Mouse (Mus musculus): ENCODE results near the gene Stat6. TPM values are rescaled to one million over a fixed set of nuclear protein-coding genes. Genes with fewer than 3 reads are reported as not detected.
A peak's percentile ranks its signal among the peaks of the same experiment; 100 is the strongest.

The Stat6 gene
- total RNA-seq (2021): 10 to 100 TPM in 1 of 2 experiments, 1 to 10 TPM in 1; 9.0 to 12.7 TPM

DNA sequence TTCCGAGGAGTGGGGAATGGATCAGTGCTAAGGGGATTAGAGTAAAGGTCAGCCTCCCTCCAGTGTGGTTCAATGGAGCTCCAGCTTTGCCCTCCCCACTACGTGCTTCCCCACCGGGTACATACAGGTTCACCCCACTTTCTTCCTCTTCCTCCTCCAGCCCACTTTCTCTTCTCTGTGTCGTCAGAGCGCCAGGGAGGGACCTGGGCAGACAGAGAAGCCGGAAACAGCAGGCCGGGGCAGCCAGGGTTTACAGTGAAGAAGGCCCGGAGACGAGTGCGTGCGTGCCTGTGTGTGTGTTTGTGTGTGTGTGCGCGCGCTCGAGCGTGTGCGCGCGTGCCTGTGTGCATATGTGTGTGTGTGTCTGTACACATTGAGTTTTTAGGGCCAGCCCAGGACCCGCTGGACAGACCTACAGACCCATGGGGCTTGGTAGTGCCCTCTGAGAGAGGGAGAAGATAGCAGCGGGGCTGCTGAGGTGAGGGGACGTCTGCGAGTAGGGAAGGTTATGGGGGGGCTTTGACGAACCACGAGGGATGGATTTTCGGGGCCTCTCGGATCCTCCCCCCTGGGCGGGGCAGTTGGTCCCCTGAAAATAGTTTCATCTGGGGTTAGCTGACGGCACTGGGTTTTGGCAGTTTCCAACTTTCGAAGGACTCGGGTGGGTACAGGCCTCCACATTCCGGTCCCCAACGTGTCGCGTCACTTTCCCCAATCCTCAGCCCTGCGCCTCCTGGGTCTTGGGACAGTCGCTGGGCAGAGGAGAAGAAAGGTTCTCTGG lies at the start of gene Stat6:
Gene Stat6 (plus strand): TSS at position 215 of the 781 bp plus-strand sequence.
- DNase-seq (ENCODE audit: low spot score in 2 of 2): peak; percentile 18 to 46
- intact Hi-C loops (cut with DNase I): loop anchor here (2.0 to 5.0 kb wide), 3 partner anchors 32 to 364 kb away; partner anchors contain the start of gene Hsd17b6

DNA sequence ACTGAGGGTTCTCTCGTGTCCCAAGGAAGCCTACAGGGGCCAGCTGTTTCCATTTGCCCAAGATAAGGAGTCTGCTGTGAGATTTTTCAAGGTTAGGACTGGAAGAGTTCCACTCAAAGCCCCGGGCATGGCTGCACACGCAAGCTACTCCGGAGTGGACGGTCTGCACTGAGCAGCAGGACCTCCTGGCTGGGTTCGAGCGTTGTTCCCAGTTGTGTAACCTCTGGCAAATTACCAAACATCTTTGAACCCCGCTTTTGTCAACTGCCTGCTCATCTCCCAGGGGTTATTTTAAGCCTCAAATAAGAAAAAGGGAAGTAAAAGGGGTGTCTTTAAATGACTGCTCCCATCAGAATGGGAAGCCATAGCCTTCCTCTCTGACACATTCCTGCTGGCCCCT lies 48.4 kb upstream of the Stat6 start:
- intact Hi-C loops (cut with DNase I): no loop called here
- no peak for DNase-seq (ENCODE audit: low spot score in 2 of 2)

DNA sequence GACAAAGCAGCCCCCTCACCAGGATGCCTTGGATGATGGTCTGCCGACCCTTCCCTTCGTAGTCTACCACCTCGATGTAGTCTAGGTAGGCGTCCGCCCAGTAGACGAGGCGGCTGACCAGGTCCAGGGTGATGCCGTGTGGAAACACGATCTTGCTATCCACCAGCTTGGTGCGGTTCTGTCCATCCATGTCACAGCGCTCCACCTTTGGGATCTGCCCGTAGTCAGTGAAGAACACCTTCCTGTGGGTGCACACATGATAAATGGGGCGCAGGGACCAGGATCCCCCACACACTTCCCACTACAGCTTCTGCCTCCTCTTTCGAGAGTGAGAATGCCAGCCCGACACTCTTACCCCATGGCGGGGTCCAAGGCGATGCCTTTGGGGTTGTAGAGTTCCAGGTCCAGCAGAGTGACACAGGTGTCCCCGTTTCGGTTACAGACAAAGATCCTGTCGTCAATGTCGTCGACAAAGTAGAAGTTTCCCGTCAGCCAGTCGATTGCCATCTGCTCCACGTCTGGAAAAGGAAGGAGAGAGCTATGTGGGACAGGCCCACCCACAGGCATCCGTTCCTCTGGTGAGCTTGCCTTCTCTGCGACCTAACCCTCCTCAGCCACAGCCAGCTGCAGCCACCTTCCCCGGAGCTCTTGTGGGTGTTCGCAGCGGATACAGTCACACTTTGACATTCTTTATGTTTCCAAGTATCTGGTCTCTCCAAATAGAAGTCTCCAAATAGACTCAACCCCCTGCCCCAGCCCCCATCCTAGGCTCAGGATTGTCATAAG lies 47.7 kb upstream of the Stat6 start:
- peak; percentile 56 to 69 for DNase-seq (ENCODE audit: low spot score in 2 of 2)
- intact Hi-C loops (cut with DNase I): no loop called here

DNA sequence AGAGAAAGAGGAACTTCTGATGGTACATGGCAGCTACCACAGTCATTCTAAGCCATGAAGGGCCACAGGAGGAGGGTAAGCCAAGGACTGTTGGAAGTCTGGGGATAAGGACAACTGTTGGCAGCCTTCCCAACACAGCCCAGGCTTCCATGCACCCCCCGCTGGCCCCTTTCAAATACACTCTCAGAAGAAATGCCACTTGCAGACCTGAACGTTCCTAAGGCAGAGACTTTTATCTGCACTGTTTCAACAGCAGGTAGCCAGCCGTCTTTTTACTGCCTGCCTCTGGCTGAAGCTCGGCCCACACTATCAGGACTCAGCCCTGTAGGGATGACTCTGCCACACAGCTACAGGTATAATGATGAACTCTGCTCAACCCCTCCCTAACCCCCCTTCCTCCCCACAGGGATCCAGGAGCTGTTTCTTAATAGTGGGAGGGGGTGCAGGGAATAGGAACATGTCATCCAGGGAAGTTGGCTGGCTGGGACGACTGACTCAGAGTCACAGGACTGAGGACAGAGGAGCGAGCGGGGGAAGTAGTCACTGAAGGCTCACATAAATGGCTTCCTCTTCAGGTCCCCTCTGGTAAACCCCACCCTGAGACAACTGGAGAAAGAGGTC lies 46.4 kb upstream of the Stat6 start:
- intact Hi-C loops (cut with DNase I): no loop called here
- peak in 1 of 2 experiments; percentile 58 for DNase-seq (ENCODE audit: low spot score in 2 of 2)

DNA sequence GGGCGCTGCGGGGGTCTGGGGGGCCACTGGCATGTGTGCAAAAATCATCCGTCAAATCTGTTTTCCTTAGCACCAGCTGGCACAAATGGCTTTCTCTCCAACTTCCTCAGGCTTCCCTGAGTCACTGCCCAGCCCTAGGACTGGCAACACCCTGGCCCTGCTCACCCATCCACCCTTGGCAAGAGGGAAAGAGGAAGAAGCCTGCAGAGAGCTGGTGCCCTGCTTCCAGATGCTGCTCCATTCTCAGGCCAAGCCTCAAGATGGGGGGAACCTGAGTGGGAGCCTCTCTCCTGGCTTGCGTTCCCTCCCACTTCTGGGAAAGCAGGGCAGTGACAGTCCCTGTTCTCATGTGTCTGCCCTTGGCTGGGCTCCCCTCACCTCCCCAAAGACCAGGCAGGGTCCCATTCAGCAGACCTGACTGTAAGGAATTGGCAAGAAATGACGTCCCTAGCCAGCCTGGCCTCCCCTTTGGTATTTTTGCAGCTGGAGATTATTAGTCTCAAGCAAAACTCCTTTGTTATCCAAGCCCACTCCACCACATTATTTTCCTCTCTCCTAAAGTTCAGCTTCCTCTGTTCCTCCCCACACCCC lies 45.4 kb upstream of the Stat6 start:
- intact Hi-C loops (cut with DNase I): no loop called here

DNA sequence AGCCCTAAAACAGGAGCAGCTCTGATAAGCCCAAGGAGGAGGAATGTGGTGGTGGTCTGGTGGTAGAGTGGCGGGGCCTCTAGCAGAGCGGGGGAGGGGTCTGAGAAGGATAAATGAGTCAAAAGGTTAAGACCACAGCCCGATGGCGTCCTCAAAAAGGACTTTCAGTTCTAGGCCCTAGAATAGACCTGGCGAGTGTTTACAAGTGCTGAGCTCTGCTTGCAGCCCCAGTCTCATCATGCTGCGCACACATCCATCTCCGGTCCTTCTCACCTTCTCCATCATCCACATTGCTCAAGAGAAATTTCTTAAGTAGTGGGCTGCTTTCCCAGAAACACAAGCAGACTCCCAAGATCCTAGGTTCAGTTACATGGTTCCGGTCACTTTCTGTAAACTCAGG lies 44.2 kb upstream of the Stat6 start:
- intact Hi-C loops (cut with DNase I): no loop called here
- DNase-seq (ENCODE audit: low spot score in 2 of 2): no peak

More for the DNA sequence above, 45.4 kb upstream of the Stat6 start:
- no peak for DNase-seq (ENCODE audit: low spot score in 2 of 2)

DNA sequence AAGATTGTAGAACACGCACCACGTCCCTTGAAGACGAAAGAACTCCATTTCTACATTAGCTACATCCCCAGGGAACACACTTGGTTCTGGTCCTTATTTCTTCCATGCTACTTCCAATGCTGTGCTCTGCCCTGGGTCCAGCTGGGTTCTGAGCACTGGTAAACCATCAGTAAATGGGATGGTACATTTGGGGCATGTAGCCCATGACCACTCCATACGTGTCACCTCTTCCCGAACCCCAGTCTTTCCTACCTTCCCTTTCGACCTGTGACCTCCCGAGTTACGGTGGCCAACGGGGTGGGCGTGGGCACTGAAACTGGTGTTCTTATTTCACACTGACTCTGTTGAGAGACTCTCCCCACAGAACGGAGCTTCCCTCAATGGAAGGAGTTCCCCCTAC lies 43.5 kb upstream of the Stat6 start:
- DNase-seq (ENCODE audit: low spot score in 2 of 2): no peak
- intact Hi-C loops (cut with DNase I): no loop called here

DNA sequence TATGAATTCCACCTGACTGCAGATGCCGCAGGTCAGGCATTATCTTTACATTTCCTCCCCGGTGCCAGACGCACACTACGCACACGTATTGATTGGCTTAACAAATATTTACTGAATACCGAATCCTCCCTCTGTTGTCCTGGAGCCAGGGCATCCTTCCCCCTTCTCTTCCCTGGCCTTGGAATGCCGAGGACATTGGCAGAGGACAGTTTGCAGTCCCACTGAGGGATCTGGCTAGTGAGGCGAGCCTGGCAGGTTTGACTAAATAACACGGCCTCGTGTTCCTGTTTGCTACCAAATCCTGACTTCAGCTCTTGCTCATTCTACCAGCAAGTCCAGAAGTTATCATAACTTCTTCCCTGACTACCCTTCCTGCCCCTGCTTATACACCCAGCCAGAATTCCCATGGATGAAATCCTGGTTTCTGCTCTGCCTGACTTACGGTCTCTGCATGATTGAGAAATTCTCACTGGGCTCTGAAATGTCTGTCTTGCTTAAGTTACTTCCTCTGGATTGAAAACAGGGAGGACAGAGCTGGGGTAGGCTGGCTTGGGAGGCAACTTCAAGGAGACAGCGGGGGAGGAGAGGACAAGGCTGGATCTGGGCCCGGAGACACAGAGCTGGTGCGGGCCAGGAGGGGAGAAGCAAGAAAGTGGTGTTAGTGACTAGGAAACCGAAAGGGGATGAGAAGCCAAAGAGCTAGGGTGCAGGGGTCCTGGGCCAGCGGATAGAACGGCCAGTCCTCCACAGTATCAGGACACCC lies 42.8 kb upstream of the Stat6 start:
- no peak for DNase-seq (ENCODE audit: low spot score in 2 of 2)
- intact Hi-C loops (cut with DNase I): loop anchor here (2.0 kb wide), 1 partner anchor 15 kb away; no protein-coding TSS in a partner anchor

DNA sequence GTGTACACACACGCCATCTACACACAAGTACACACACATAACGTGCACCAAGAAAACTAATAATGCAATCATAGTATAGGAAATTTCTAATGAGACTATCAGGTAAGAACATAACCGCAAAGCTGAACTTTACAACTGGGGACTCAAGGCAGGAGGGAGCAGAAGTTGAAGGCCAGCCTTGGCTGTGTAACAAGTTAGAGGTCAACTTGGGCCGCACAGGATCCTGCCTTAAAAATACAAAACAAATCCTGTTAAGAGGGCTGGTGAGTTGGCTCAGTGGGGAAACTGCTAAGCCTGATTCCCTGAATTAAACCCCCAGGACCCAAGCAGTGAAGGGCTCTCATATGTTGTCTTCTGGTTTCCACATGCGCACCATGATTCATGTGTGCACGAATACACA lies 40.6 kb upstream of the Stat6 start:
- no peak for DNase-seq (ENCODE audit: low spot score in 2 of 2)
- intact Hi-C loops (cut with DNase I): no loop called here

DNA sequence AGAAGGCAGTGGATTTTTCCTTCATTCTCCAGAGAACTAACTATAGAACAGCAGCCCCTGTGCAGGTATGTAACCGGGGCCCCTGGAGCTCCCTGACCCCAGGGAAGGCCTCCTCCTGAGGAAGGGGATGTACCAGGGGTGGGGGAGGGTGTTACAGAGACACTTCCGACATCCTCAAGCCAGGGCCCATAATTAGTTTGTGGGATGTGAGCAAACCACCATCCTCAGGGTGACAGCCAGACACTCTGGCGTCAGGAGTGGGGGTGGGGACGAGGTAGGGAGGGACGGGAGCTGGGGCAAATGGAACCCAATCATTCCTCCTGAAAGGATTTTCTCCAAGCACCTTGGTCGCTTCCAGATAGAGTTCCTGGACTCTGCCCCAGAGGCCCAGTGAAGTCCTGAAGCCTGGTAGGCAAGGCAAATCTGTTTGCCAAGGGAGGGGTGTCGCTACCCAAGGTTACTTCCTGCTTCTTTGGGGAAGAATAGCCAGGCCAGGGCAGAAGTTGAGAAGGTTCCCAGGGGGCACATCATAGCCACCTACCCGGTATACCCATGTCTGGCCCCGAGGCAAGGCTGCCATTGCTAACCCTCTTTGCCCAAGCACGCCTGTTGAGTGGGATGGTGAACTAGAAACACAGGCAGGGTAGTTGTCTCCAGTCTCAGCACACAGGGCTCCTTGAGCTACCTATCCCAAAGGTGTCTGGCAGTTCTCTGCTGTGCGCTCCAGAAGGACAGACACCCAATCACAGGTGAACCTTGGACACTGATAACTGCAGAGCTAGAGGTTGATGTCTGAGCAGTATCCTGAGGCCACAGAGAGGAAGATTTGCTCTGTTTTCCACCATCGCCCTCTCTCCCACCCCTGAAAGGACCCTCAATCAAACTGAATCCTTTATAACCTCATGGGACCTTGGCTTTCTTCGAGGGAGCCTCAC lies 39.1 kb upstream of the Stat6 start:
- DNase-seq (ENCODE audit: low spot score in 2 of 2): no peak

DNA sequence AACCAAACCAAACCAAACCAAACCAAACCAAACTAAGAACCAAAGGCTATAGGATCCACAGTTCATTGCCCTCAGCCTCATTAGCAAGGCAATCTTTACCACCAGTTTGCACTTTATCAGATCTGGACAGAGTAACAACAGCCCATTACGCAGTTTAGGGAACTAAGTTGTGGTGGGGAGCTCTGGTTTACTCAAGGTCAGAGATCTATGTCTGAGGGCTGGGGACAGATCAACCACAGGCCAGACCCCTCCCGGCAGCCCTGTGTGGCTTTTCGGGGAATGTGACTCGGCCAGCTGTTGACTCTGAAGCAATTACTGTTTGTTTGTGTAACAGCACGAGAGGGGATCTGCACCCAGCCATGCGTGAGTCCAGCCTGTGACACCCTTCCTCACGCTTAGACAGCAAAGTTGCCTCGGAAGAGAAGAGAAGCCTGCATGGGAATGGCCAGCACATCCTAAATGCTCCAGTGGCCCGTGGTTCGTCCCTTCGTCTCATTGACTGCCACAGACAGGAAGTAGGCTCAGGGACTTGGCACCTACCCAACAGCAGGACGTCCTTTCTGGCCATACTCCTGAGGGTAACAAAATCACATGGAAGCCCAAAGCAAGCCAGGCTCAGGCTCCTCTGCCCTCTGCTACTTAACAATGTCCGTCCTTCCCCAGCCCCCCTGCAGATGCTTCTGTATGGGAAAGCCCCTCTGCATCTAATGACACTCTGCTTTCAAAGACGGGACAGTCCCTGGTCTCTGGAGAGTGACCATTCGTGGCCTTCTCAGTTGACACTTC lies 38.1 kb upstream of the Stat6 start:
- no peak for DNase-seq (ENCODE audit: low spot score in 2 of 2)
- intact Hi-C loops (cut with DNase I): no loop called here

More for the DNA sequence above, 39.1 kb upstream of the Stat6 start:
- intact Hi-C loops (cut with DNase I): no loop called here

DNA sequence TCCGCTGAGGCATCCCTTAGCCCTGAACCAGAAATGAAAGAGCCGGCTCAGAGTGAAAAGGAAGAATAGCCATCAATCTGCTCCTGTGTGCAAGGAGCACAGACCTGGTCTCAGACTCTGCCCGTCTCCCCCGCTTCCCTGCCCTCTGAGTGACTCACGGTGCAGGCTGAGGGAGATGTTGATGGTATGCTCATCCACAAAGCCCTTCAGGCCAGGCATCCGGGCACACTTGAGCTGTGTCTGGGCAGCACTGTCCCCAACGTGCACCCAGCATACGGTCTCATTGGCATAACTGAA lies 37.6 kb upstream of the Stat6 start:
- intact Hi-C loops (cut with DNase I): no loop called here
- no peak for DNase-seq (ENCODE audit: low spot score in 2 of 2)

DNA sequence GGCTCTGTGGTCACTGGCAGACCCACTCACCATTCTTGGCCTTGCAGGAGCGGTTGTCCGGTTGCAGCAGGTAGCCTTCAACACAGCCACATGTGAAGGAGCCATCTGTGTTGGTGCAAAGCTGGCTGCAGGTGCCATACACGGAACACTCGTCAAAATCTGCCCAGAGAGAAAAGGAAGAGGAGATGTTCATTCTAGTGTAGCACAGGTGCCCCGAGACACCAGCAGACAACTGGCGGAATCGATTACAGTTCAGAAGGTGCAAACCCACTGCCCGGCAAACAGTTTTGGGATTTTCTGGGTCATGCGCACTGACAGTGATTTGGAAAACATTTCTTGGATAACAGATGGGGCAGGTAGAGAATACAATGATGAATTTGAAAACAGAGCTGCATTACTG lies 37.0 kb upstream of the Stat6 start:
- DNase-seq (ENCODE audit: low spot score in 2 of 2): no peak
- intact Hi-C loops (cut with DNase I): no loop called here

DNA sequence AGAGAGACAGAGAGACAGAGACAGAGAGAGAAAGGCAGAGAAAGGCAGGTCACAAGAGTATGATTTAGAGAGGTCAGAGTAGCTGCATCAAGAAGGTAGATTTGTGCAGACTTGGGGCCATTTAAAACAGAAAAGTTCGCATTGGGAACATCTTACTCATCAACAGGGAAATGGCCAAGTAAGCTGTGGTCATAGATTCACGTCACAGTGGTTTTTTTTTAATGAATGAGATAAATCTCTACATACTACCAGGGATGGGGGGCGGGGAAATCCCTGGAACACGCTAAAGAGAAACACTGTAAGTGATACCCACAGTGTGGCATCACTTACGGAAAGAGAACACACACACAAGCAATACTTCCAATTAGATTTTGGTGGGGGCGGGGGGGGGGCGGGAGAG lies 35.7 kb upstream of the Stat6 start:
- no peak for DNase-seq (ENCODE audit: low spot score in 2 of 2)
- intact Hi-C loops (cut with DNase I): no loop called here

DNA sequence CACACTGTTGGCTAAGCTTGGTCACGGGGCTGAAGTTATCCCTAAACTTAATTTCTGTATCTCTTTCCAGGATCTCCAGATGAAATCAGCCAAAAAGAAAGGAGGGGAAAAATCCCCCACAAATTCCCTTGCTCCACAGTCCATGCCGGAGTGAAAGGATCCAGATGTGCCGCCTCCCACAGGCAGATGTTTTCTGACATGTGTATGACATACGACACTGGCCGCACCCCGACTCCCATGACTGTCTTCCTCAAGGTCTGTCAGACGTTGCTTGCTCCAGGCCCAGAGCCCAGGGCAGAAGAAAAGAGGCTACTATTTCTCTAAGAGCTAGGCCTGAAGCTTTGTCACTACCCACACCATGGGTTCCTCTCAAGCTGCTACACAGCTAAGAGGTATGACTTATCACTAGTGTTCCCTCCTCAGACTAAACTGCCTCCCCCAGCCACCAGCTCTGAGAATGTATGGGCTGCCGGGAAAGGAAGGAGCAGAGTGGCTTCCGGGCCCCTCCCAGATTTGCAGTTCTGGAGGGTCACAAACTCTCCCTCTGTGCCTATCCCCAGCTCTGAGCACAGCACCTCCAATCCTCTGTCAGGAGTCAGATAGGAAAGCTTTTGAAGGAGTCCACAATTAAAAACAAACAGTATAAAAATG lies 33.2 kb upstream of the Stat6 start:
- intact Hi-C loops (cut with DNase I): no loop called here

DNA sequence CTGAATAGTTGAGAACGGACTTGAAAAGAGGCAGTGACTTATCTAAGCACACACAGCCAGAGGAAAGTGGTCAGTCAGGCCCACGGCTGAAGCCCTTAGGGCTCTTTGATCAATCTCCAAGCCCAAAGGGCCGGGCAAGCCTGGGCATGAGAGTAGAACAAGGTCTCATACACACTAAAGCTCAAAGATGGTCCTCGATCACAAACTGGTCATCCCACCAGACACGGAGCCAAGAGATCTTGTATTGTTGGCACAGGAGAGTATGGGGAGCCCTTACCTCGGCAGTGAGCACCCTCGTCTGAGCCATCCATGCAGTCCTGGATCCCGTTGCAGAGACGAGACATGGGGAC lies 32.7 kb upstream of the Stat6 start:
- intact Hi-C loops (cut with DNase I): no loop called here
- DNase-seq (ENCODE audit: low spot score in 2 of 2): no peak

More for the DNA sequence above, 33.2 kb upstream of the Stat6 start:
- DNase-seq (ENCODE audit: low spot score in 2 of 2): no peak

DNA sequence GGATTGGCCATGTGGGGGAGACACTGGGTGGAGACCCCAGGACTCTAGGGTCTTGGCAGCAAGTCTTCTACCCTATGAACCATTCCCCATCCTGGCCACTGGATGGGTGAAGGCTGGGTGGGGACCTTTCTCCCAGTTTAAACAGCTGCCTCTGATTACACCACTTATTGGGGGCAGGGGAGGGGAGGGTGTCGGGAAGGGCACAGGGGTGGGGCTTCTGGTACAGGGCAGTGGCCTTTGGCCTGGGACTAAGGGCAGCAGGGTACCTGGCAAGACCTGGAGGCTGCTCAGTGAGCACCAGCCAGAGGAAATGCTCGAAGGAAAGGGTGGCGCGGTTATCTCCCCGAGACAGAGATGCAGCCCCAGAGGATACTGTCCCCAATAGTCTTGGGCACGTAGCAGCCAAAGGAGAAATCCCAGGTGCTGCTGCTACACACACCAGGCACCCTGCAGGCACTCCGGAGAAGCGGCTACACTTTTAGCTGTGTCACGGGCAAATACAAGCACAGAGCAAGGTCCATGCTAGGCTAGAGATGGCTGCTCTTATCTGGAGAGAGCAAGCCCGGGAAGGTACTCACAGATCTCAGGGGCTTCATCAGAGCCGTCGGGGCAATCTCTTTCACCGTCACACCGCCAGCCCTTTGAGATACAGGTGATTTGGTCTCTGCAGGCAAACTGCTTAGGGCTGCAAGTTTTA lies 30.6 kb upstream of the Stat6 start:
- DNase-seq (ENCODE audit: low spot score in 2 of 2): no peak

More for the DNA sequence above, 30.6 kb upstream of the Stat6 start:
- intact Hi-C loops (cut with DNase I): no loop called here

Measured in left cerebral cortex, postnatal 36 days (tissue).